Mouse (Mus musculus): Measurements from ENCODE around the gene Dtx1. TPM values are rescaled to one million over a fixed set of nuclear protein-coding genes. Genes with fewer than 3 reads are reported as not detected.

Gene Dtx1
- total and polyA plus RNA-seq, 2 experiments from 2014 or later = 0.30 to 1.7 TPM

- H3K4me1 ChIP-seq (ENCODE audit: control insufficient read depth, insufficient read depth) = peaks cover 13% of the 10 kb centered on the region
- peaks cover 27% of the 10 kb centered on the region for H3K27me3 ChIP-seq (ENCODE audit: control insufficient read depth, insufficient read depth, low read length)
- no peak overlapping the region for H3K4me2 ChIP-seq (ENCODE audit: low read depth, low read length)
- TF ChIP-seq EP300 (IDR thresholded peaks at IDR 0.05; ENCODE audit: low read depth) (no peak), CTCF (IDR thresholded peaks at IDR 0.05; ENCODE audit: low read depth) (no peak)
- H3K36me3 ChIP-seq (replicated peaks; ENCODE audit: control insufficient read depth, insufficient read depth, low read length) = no peaks in the 10 kb centered on the region
- ATAC-seq (ENCODE audit: insufficient read depth, low read depth) = no peak
- 68% methylated on average over 4 of the region's 4 CpGs for WGBS
- DNase-seq (ENCODE audit: low spot score) = no peak
- no peak overlapping the region for H3K9ac ChIP-seq (replicated peaks; ENCODE audit: low read depth, low read length)
- H3K27ac ChIP-seq (ENCODE audit: low read depth) = no peak overlapping the region
- no peaks in the 10 kb centered on the region for H3K9me3 ChIP-seq (replicated peaks; ENCODE audit: control insufficient read depth, low read length)
- H3K4me3 ChIP-seq (ENCODE audit: low read depth, low read length) = no peak overlapping the region
Observed at GRCm38 (mm10) chr5:120647361-120647760, 64.4 kb downstream of the Dtx1 start.

- WGBS = 38% methylated on average over 6 of the region's 6 CpGs
- Histone ChIP-seq H3K9me3 (replicated peaks; ENCODE audit: control insufficient read depth, low read length) (no peaks in the 10 kb centered on the region), H3K27ac (ENCODE audit: low read depth) (no peak overlapping the region), H3K4me2 (ENCODE audit: low read depth, low read length) (no peak overlapping the region), H3K9ac (replicated peaks; ENCODE audit: low read depth, low read length) (no peak overlapping the region), H3K4me1 (ENCODE audit: control insufficient read depth, insufficient read depth) (peaks cover 13% of the 10 kb centered on the region), H3K4me3 (ENCODE audit: low read depth, low read length) (no peak overlapping the region), H3K36me3 (replicated peaks; ENCODE audit: control insufficient read depth, insufficient read depth, low read length) (no peaks in the 10 kb centered on the region), H3K27me3 (ENCODE audit: control insufficient read depth, insufficient read depth, low read length) (peaks cover 27% of the 10 kb centered on the region)
- DNase-seq (ENCODE audit: low spot score) (no peak), ATAC-seq (ENCODE audit: insufficient read depth, low read depth) (no peak)
- TF ChIP-seq CTCF (IDR thresholded peaks at IDR 0.05; ENCODE audit: low read depth) (no peak), EP300 (IDR thresholded peaks at IDR 0.05; ENCODE audit: low read depth) (no peak)
Observed at GRCm38 (mm10) chr5:120645851-120646250, 65.9 kb downstream of the Dtx1 start.

- Histone ChIP-seq H3K36me3 (replicated peaks; ENCODE audit: control insufficient read depth, insufficient read depth, low read length) (no peaks in the 10 kb centered on the region), H3K4me1 (ENCODE audit: control insufficient read depth, insufficient read depth) (peaks cover 13% of the 10 kb centered on the region), H3K9ac (replicated peaks; ENCODE audit: low read depth, low read length) (no peak overlapping the region), H3K27ac (ENCODE audit: low read depth) (no peak overlapping the region), H3K4me2 (ENCODE audit: low read depth, low read length) (no peak overlapping the region), H3K4me3 (ENCODE audit: low read depth, low read length) (no peak overlapping the region), H3K9me3 (replicated peaks; ENCODE audit: control insufficient read depth, low read length) (no peaks in the 10 kb centered on the region), H3K27me3 (ENCODE audit: control insufficient read depth, insufficient read depth, low read length) (peaks cover 15% of the 10 kb centered on the region)
- DNase-seq (ENCODE audit: low spot score) (no peak), ATAC-seq (ENCODE audit: insufficient read depth, low read depth) (no peak)
- WGBS = 38% methylated on average over 3 of the region's 3 CpGs
- TF ChIP-seq EP300 (IDR thresholded peaks at IDR 0.05; ENCODE audit: low read depth) (no peak), CTCF (IDR thresholded peaks at IDR 0.05; ENCODE audit: low read depth) (no peak)
Observed at GRCm38 (mm10) chr5:120644227-120644626, 67.5 kb downstream of the Dtx1 start.

- Histone ChIP-seq H3K4me1 (ENCODE audit: control insufficient read depth, insufficient read depth) (peaks cover 6% of the 10 kb centered on the region), H3K27ac (ENCODE audit: low read depth) (no peak overlapping the region), H3K36me3 (replicated peaks; ENCODE audit: control insufficient read depth, insufficient read depth, low read length) (no peaks in the 10 kb centered on the region), H3K9ac (replicated peaks; ENCODE audit: low read depth, low read length) (no peak overlapping the region), H3K27me3 (ENCODE audit: control insufficient read depth, insufficient read depth, low read length) (peaks cover 8% of the 10 kb centered on the region; the same call in 1 of the 2 replicates), H3K4me3 (ENCODE audit: low read depth, low read length) (no peak overlapping the region), H3K4me2 (ENCODE audit: low read depth, low read length) (no peak overlapping the region), H3K9me3 (replicated peaks; ENCODE audit: control insufficient read depth, low read length) (no peaks in the 10 kb centered on the region)
- TF ChIP-seq CTCF (IDR thresholded peaks at IDR 0.05; ENCODE audit: low read depth) (no peak), EP300 (IDR thresholded peaks at IDR 0.05; ENCODE audit: low read depth) (no peak)
- ATAC-seq (ENCODE audit: insufficient read depth, low read depth) (no peak), DNase-seq (ENCODE audit: low spot score) (no peak)
- 37% methylated on average over 14 of the region's 14 CpGs for WGBS
Observed at GRCm38 (mm10) chr5:120643365-120644085, 68.2 kb downstream of the Dtx1 start.

GRCm38 (mm10) chr5:120640094-120640493, 71.6 kb downstream of the Dtx1 start:
- 0 out of 2 replicates have a peak, but pooled peaks cover 4% of the 10 kb centered on the region for H3K9me3 ChIP-seq (replicated peaks; ENCODE audit: control insufficient read depth, low read length)

More at GRCm38 (mm10) chr5:120640094-120640493, 71.6 kb downstream of the Dtx1 start:
- ATAC-seq (ENCODE audit: insufficient read depth, low read depth) (no peak), DNase-seq (ENCODE audit: low spot score) (no peak)
- Histone ChIP-seq H3K27ac (ENCODE audit: low read depth) (no peak overlapping the region), H3K27me3 (ENCODE audit: control insufficient read depth, insufficient read depth, low read length) (no peaks in the 10 kb centered on the region), H3K36me3 (replicated peaks; ENCODE audit: control insufficient read depth, insufficient read depth, low read length) (no peaks in the 10 kb centered on the region), H3K9ac (replicated peaks; ENCODE audit: low read depth, low read length) (no peak overlapping the region), H3K4me2 (ENCODE audit: low read depth, low read length) (no peak overlapping the region), H3K4me1 (ENCODE audit: control insufficient read depth, insufficient read depth) (peaks cover 5% of the 10 kb centered on the region; the same call in 1 of the 2 replicates), H3K4me3 (ENCODE audit: low read depth, low read length) (no peak overlapping the region)
- WGBS = 85% methylated on average over 7 of the region's 7 CpGs
- no peak for TF ChIP-seq EP300 (IDR thresholded peaks at IDR 0.05; ENCODE audit: low read depth)
- no peak for TF ChIP-seq CTCF (IDR thresholded peaks at IDR 0.05; ENCODE audit: low read depth)

Measured in heart, postnatal 0 days (tissue).